Mouse (Mus musculus): Measurements from ENCODE around the gene Gm8281.
A peak's percentile ranks its signal among the peaks of the same experiment; 100 is the strongest.
"Not testable (repeated sequence)": the region's sequence is repeated elsewhere in the genome, so short reads cannot be mapped to it uniquely, and the experiment has no call there.

Gene Gm8281

DNA sequence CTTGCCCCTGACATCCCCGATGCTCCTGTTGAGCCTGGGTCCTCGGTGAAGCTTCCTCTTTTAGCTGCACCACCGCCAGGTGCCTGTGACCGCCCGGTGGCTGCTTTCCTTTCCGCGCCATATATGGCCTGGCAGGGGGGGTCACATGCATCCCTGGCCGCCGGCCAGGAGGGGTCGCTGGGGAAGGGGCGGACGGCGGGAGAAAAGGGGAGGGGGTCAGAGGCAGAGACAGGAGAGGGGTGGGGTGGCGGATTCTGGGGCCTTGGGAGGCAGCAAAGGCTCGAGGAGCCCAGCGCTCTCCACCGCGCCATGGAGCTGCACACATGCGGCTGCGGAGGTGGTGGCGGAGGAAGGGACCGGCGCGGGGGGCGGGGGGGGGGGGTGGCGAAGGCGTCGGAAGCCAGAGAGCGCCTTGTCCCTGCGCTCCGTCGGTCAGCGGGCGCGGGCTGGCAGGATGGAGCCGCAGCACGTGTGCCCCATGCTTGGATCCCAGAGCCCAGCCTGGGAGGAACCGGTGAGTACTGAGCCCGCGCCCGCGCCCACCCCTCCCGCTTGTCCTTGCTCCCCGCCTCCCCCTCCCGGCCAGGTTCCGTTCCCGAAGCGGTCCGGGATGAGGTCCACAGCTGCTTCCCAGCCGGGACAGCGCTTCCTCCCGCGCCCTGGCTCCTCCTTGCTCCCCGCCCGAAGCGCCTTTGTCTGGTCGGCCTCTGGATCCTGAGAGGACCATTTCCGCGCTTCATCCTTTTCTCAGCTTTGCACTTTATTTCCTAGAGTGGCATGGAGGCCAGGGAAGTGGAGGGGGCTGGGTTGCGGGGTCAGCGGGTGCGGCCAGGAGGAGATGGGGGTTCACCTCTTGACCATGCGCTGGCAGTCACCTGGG lies at the start of gene Gm8281:
Gene Gm8281, plus strand, starts transcription at position 430 of the 880 bp plus-strand sequence.
- DNase-seq (ENCODE audit: low spot score), result peak; percentile 46

- not testable (repeated sequence) for DNase-seq (ENCODE audit: low spot score)
These were observed 20.5 kb upstream of the Gm8281 start, which contains the start of gene 4930555G01Rik for GRCm38 (mm10) chr14:5050329-5050728. 4930555G01Rik (plus strand) TSS chr14:5050629.

GRCm38 (mm10) chr14:5131219-5131618 lies 60.4 kb downstream of the Gm8281 start, which contains the start of gene Gm8279:
Gm8279 (plus strand) TSS chr14:5131519.
- DNase-seq (ENCODE audit: low spot score), result not testable (repeated sequence)
